Mouse (Mus musculus) kidney, embryonic 14.5 days (tissue): Measurements from ENCODE around the gene Pld1. TPM values are rescaled to one million over a fixed set of nuclear protein-coding genes. Genes with fewer than 3 reads are reported as not detected.

Source experiments
- ATAC-seq: fragments of 200-750 bp; cut with Nextera tagmentation; 2 replicates; pipeline ENCODE4 v1.8.0; 2017; ENCODE audit warnings: moderate number of reproducible peaks, mild to moderate bottlenecking, moderate TSS enrichment, moderate library complexity; ENCODE audit not compliant: low FRiP score, low TSS enrichment
- H3K27ac ChIP-seq: fragments of 300-500 bp; sonication (generic); 2 replicates; pipeline ENCODE4 v1.5.1; 2014; ENCODE audit warnings: low read depth, mild to moderate bottlenecking, low read length, moderate library complexity, mixed read lengths
- H3K27me3 ChIP-seq: fragments of 300-500 bp; sonication (generic); 2 replicates; pipeline ENCODE4 v1.6.1; 2014; ENCODE audit warnings: mild to moderate bottlenecking, low read length; ENCODE audit not compliant: control insufficient read depth, insufficient read depth
- H3K36me3 ChIP-seq: fragments of 300-500 bp; sonication (generic); 2 replicates; pipeline ENCODE4 v1.6.1; 2014; ENCODE audit warnings: low read length, mixed read lengths; ENCODE audit not compliant: control insufficient read depth, insufficient read depth
- H3K4me1 ChIP-seq: fragments of 300-500 bp; sonication (generic); 2 replicates; pipeline ENCODE4 v1.6.1; 2014; ENCODE audit warnings: low read length, mixed read lengths; ENCODE audit not compliant: control insufficient read depth, insufficient read depth
- H3K4me2 ChIP-seq: fragments of 300-500 bp; sonication (generic); replicated peaks from 2 replicates; pipeline ENCODE4 v1.6.1; 2014; ENCODE audit warnings: low read depth, mild to moderate bottlenecking, low read length
- H3K4me3 ChIP-seq: fragments of 300-500 bp; sonication (generic); 2 replicates; pipeline ENCODE4 v1.5.1; 2014; ENCODE audit warnings: mild to moderate bottlenecking, low read length
- H3K9ac ChIP-seq: fragments of 300-500 bp; sonication (generic); 2 replicates; pipeline ENCODE4 v1.6.1; 2014; ENCODE audit warnings: low read depth, mild to moderate bottlenecking, low read length, moderate library complexity
- H3K9me3 ChIP-seq: fragments of 300-500 bp; sonication (generic); 2 replicates; pipeline ENCODE4 v1.6.1; 2016; ENCODE audit warnings: low read length; ENCODE audit not compliant: control insufficient read depth
- WGBS: fragments of 180-500 bp; shearing (Covaris S2); extraction: QIAGEN DNeasy Blood & Tissue Kit; methylation state at CpG from one replicate; pipeline ENCODE4 v1.1.7; 2014; 5-methylcytosine and 5-hydroxymethylcytosine counted together
- polyA plus RNA-seq: library from polyadenylated mRNA; unstranded; fragments of >200 nt; fragmentation: Nextera tagmentation; extraction: Ambion mirVana; gene quantifications from 2 replicates; pipeline ENCODE4 v1.2.1, GENCODE M21; 2014

The Pld1 gene
- polyA plus RNA-seq, 1 experiment from 2014 or later, result 4.8 TPM

- no peaks in the 10 kb centered on the region for H3K4me1 ChIP-seq
- no peak overlapping the region for H3K4me3 ChIP-seq
- no peak for ATAC-seq
- no peaks in the 10 kb centered on the region for H3K36me3 ChIP-seq
- no peak overlapping the region for H3K4me2 ChIP-seq
- WGBS, result 91% methylated on average over 2 of the region's 2 CpGs
- no peak overlapping the region for H3K27ac ChIP-seq
- H3K27me3 ChIP-seq, result no peaks in the 10 kb centered on the region
- no peaks in the 10 kb centered on the region for H3K9me3 ChIP-seq
- no peak overlapping the region for H3K9ac ChIP-seq
These were observed 175.4 kb downstream of the Pld1 start for GRCm38 (mm10) chr3:28113881-28114280.

GRCm38 (mm10) chr3:28141716-28142115 lies 203.2 kb downstream of the Pld1 start:
- Histone ChIP-seq H3K27ac (no peak overlapping the region), H3K4me2 (no peak overlapping the region), H3K4me1 (no peaks in the 10 kb centered on the region), H3K27me3 (no peaks in the 10 kb centered on the region), H3K36me3 (no peaks in the 10 kb centered on the region), H3K9ac (no peak overlapping the region), H3K4me3 (no peak overlapping the region), H3K9me3 (0 out of 2 replicates have a peak, but pooled peaks cover 3% of the 10 kb centered on the region)
- WGBS, result 83% methylated on average over 5 of the region's 5 CpGs
- ATAC-seq, result no peak

GRCm38 (mm10) chr3:28142121-28142520 lies 203.6 kb downstream of the Pld1 start:
- Histone ChIP-seq H3K36me3 (no peaks in the 10 kb centered on the region), H3K9ac (no peak overlapping the region), H3K27me3 (no peaks in the 10 kb centered on the region), H3K9me3 (0 out of 2 replicates have a peak, but pooled peaks cover 3% of the 10 kb centered on the region), H3K4me3 (no peak overlapping the region), H3K4me2 (no peak overlapping the region), H3K27ac (no peak overlapping the region), H3K4me1 (no peaks in the 10 kb centered on the region)
- WGBS, result 80% methylated on average over 2 of the region's 2 CpGs
- ATAC-seq, result no peak

DNA sequence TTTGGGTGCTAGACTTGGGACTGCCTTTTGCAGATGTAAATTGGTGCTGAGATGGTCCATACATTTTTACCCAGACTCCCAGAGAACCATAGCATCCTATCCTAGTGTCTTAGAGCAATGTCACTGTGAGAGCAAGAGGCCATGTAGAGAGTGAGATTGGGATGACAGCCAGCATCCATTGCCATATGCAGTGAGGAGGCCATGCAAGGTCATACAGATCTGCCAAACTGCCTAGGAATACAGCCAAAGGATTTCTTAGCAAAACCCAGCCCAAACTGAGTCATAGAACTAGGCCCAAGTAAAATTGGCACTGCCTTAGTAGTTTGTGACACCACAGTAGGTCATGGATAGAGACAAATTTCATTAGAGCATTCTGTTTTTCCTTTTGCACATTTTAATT lies 206.2 kb downstream of the Pld1 start:
- Histone ChIP-seq H3K4me2 (no peak overlapping the region), H3K36me3 (no peaks in the 10 kb centered on the region), H3K27ac (no peak overlapping the region), H3K27me3 (no peaks in the 10 kb centered on the region), H3K4me3 (no peak overlapping the region), H3K9me3 (no peaks in the 10 kb centered on the region), H3K4me1 (no peaks in the 10 kb centered on the region), H3K9ac (no peak overlapping the region)
- no peak for ATAC-seq

DNA sequence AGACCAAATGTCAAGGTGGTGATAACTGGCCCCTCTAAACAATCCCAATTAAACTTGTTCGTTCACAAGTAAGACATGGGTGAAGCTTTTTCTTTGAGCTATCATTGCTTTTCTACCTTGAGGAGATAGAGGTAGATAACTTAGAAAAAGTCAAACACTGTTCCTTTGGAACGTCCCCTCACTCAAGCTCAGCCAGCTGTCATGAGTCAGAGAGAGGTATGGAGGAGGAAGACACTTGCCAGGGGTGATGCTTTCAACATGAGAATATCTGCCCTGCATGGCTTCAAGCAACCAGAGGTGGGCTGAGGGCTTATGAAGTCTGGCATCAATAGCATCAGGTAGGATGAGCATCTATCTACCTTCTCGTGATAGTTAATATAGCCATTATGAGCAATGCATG lies 207.0 kb downstream of the Pld1 start:
- Histone ChIP-seq H3K4me2 (no peak overlapping the region), H3K9ac (no peak overlapping the region), H3K27me3 (no peaks in the 10 kb centered on the region), H3K4me1 (no peaks in the 10 kb centered on the region), H3K36me3 (no peaks in the 10 kb centered on the region), H3K9me3 (no peaks in the 10 kb centered on the region), H3K4me3 (no peak overlapping the region), H3K27ac (no peak overlapping the region)
- 87% methylated on average over 3 of the region's 3 CpGs for WGBS
- ATAC-seq, result no peak

DNA sequence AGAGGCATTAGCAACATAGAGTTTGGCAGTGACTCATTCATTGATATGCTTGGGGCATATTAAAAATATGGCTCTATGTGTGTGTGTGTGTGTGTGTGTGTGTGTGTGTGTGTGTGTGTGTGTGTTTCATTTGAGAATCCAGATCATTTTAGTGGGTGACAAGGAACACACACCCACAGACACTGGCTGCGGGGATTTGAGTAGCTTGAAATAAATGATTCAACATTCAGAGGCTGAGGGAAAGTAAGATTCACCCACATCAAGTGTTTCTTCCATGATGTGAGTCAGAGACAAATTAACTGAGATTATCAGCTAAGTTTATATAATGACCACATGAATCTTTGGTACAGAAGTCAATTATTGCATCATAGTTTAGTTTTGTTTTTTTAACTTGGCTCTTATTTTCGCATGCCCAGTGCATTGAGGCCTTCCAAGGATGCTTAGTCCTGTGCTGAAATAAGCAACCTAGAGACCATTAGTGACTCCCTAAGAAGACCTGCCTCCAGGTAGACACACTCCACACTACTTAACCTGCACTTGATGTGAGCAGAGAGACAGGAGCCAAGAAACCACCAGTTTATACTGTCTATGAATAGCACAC lies 211.3 kb downstream of the Pld1 start:
- no peak overlapping the region for H3K4me3 ChIP-seq
- no peak for ATAC-seq
- no peaks in the 10 kb centered on the region for H3K36me3 ChIP-seq
- WGBS, result 94% methylated on average over 2 of the region's 2 CpGs
- no peaks in the 10 kb centered on the region for H3K9me3 ChIP-seq
- no peak overlapping the region for H3K4me2 ChIP-seq
- H3K9ac ChIP-seq, result no peak overlapping the region
- H3K4me1 ChIP-seq, result no peaks in the 10 kb centered on the region
- H3K27me3 ChIP-seq, result no peaks in the 10 kb centered on the region
- no peak overlapping the region for H3K27ac ChIP-seq

GRCm38 (mm10) chr3:28158006-28158405 lies 219.5 kb downstream of the Pld1 start:
- H3K9me3 ChIP-seq, result no peaks in the 10 kb centered on the region
- WGBS, result 78% methylated on average over 2 of the region's 2 CpGs
- no peaks in the 10 kb centered on the region for H3K27me3 ChIP-seq
- H3K36me3 ChIP-seq, result no peaks in the 10 kb centered on the region
- ATAC-seq, result no peak
- no peak overlapping the region for H3K4me3 ChIP-seq
- no peaks in the 10 kb centered on the region for H3K4me1 ChIP-seq
- no peak overlapping the region for H3K27ac ChIP-seq
- H3K4me2 ChIP-seq, result no peak overlapping the region
- no peak overlapping the region for H3K9ac ChIP-seq

- Histone ChIP-seq H3K36me3 (no peaks in the 10 kb centered on the region), H3K9ac (no peak overlapping the region), H3K27ac (no peak overlapping the region), H3K9me3 (no peaks in the 10 kb centered on the region), H3K27me3 (no peaks in the 10 kb centered on the region), H3K4me2 (no peak overlapping the region), H3K4me3 (no peak overlapping the region), H3K4me1 (no peaks in the 10 kb centered on the region)
- no peak for ATAC-seq
- 82% methylated on average over 3 of the region's 3 CpGs for WGBS
These were observed 220.4 kb downstream of the Pld1 start for GRCm38 (mm10) chr3:28158916-28159315.

- no peak overlapping the region for H3K4me3 ChIP-seq
- H3K9ac ChIP-seq, result no peak overlapping the region
- ATAC-seq, result no peak
- WGBS, result 94% methylated on average over 4 of the region's 4 CpGs
- no peaks in the 10 kb centered on the region for H3K36me3 ChIP-seq
- H3K27ac ChIP-seq, result no peak overlapping the region
- H3K4me2 ChIP-seq, result no peak overlapping the region
- no peaks in the 10 kb centered on the region for H3K4me1 ChIP-seq
- no peaks in the 10 kb centered on the region for H3K9me3 ChIP-seq
- H3K27me3 ChIP-seq, result no peaks in the 10 kb centered on the region
These were observed 223.9 kb downstream of the Pld1 start for GRCm38 (mm10) chr3:28162346-28162745.
